Mouse (Mus musculus) heart, embryonic 13.5 days (tissue): ENCODE results near the gene Ugcg. TPM values are rescaled to one million over a fixed set of nuclear protein-coding genes. Genes with fewer than 3 reads are reported as not detected.

ENCODE experiments used
- ATAC-seq: fragments of 200-750 bp; cut with Nextera tagmentation; 2 replicates; pipeline ENCODE4 v1.8.0; 2017; ENCODE audit warnings: moderate TSS enrichment; ENCODE audit not compliant: insufficient number of reproducible peaks, low FRiP score, low TSS enrichment; ENCODE audit errors: extremely low read depth
- H3K27ac ChIP-seq: fragments of 300-500 bp; sonication (generic); replicated peaks from 2 replicates; pipeline ENCODE4 v1.5.1; 2015; ENCODE audit warnings: moderate library complexity, mild to moderate bottlenecking, inconsistent platforms
- H3K27me3 ChIP-seq: fragments of 300-500 bp; sonication (generic); replicated peaks from 2 replicates; pipeline ENCODE4 v1.6.1; 2015; ENCODE audit warnings: mild to moderate bottlenecking, inconsistent platforms
- H3K36me3 ChIP-seq: fragments of 300-500 bp; sonication (generic); 2 replicates; pipeline ENCODE4 v1.6.1; 2015; ENCODE audit warnings: mild to moderate bottlenecking, inconsistent platforms
- H3K4me1 ChIP-seq: fragments of 300-500 bp; sonication (generic); 2 replicates; pipeline ENCODE4 v1.6.1; 2015; ENCODE audit warnings: inconsistent platforms
- H3K4me2 ChIP-seq: fragments of 300-500 bp; sonication (generic); 2 replicates; pipeline ENCODE4 v1.6.1; 2015; ENCODE audit warnings: inconsistent platforms, mild to moderate bottlenecking, moderate library complexity
- H3K4me3 ChIP-seq: fragments of 300-500 bp; sonication (generic); 2 replicates; pipeline ENCODE4 v1.5.1; 2015; ENCODE audit warnings: moderate library complexity, mild to moderate bottlenecking, inconsistent platforms
- H3K9ac ChIP-seq: fragments of 300-500 bp; sonication (generic); 2 replicates; pipeline ENCODE4 v1.6.1; 2015; ENCODE audit warnings: inconsistent platforms, mild to moderate bottlenecking, moderate library complexity
- H3K9me3 ChIP-seq: fragments of 300-500 bp; sonication (generic); 2 replicates; pipeline ENCODE4 v1.6.1; 2016; ENCODE audit warnings: inconsistent platforms
- WGBS: fragments of 180-500 bp; shearing (Covaris S2); methylation state at CpG from one replicate; pipeline ENCODE4 v1.1.7; 2015; ENCODE audit warnings: mixed read lengths; 5-methylcytosine and 5-hydroxymethylcytosine counted together
- polyA plus RNA-seq: library from polyadenylated mRNA; unstranded; fragments of >200 nt; fragmentation: Nextera tagmentation; extraction: Ambion mirVana; gene quantifications from 2 replicates; pipeline ENCODE4 v1.2.1, GENCODE M21; 2015

Ugcg gene
- polyA plus RNA-seq: 6.9 and 7.1 TPM in 2 replicates

DNA sequence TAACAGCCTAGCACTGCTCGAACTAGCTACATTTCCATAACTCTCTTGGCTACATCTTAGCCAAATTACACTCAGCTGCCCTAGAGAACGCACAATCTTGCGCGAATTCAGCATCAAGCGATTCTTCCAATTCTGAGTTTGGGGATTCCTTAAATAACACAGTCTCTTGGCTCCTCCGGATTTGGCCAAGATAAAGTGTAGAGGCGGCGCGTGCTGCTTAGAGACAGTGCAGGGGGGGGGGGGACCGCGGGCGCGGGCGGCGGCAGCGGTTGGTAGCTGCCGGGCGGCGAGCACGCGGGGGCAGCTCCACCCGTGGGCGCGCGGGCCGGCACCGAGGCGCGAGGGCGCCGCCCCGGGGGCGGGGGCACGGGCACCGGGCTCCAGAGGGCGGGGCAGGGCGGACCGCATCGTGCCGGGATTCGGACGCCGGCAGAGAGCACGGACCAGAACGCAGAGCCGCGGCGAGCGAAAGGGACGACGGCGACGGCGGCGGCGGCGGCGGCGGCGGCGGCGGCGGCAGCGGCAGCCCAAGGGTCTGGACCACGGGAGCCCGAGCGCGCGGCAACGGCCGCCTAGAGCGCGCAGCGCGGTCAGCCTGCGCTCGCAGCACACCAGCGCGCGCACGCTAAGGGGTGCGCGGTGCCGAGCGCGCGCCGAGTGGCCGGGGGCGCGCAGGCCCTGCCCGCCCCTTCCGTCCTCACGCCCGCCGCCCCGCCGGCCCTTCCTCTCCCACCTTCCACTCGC is at the start of gene Ugcg:
TSS of gene Ugcg (plus strand) at position 456 of the 744 bp plus-strand sequence.
- under 1% methylated on average over 54 of the region's 99 CpGs for WGBS

DNA sequence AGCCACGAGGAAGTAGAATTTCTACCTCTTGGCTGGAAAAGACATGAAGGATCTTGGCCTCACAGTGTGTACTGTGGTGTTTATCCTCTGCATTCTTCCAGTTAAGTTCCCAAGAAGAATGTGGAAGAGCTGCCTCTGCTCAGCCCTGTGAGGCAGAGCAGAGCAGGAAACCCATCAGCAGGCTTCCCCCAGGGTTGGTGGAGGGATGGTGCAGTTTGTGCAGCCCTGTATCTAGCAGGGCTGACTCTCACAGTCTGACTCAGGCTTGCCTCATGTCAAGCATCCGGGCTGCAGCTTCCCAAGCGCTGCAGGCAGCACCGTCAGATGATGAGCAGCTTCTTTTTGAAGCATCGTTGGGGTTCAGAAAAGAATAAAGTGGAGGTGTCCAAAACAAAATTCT is 40.0 kb upstream of the Ugcg start:
- Histone ChIP-seq H3K27me3 (no peaks in the 10 kb centered on the region), H3K4me3 (no peak overlapping the region), H3K4me1 (no peaks in the 10 kb centered on the region), H3K27ac (peak overlapping the region; percentile 48; the same call in 1 of the 2 replicates), H3K9ac (no peak overlapping the region), H3K36me3 (no peaks in the 10 kb centered on the region), H3K4me2 (no peak overlapping the region), H3K9me3 (no peaks in the 10 kb centered on the region)
- WGBS: 51% methylated on average over 5 of the region's 5 CpGs
- no peak for ATAC-seq

More for the DNA sequence above, at the start of gene Ugcg:
- peak within 1 kb of the TSS; percentile 83 for H3K4me3 ChIP-seq
- peaks cover 24% of the 10 kb centered on the region for H3K4me1 ChIP-seq
- peak; percentile 87 for ATAC-seq
- peak within 1 kb of the TSS; percentile 77 for H3K4me2 ChIP-seq
- no peaks in the 10 kb centered on the region for H3K9me3 ChIP-seq
- peak within 1 kb of the TSS; percentile 99 for H3K9ac ChIP-seq
- H3K27me3 ChIP-seq: no peaks in the 10 kb centered on the region
- H3K27ac ChIP-seq: peak within 1 kb of the TSS; percentile 95
- H3K36me3 ChIP-seq: no peaks in the 10 kb centered on the region

DNA sequence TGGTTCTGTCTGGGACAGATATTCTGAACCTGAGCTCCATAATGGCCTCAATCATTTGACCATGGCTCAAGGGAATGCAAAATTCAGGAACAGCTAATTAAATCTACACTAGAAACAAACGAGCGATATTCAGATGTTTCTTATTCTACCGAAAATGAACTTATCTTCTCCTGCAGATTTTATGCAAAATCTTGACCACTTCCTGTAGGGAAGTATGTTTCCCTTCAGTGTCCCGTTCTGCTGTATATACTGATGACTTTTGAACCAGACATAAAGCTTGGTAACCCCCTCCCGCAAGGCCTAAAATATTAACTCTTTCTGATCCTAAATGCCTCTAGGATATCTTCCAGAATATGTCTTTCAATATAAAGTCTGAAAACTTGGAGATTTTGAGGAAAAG is 38.1 kb upstream of the Ugcg start:
- no peak overlapping the region for H3K27ac ChIP-seq
- no peaks in the 10 kb centered on the region for H3K4me1 ChIP-seq
- H3K36me3 ChIP-seq: no peaks in the 10 kb centered on the region
- H3K9me3 ChIP-seq: no peaks in the 10 kb centered on the region
- ATAC-seq: no peak
- no peak overlapping the region for H3K9ac ChIP-seq
- no peak overlapping the region for H3K4me3 ChIP-seq
- H3K4me2 ChIP-seq: no peak overlapping the region
- WGBS: 56% methylated on average over 5 of the region's 5 CpGs
- H3K27me3 ChIP-seq: no peaks in the 10 kb centered on the region

DNA sequence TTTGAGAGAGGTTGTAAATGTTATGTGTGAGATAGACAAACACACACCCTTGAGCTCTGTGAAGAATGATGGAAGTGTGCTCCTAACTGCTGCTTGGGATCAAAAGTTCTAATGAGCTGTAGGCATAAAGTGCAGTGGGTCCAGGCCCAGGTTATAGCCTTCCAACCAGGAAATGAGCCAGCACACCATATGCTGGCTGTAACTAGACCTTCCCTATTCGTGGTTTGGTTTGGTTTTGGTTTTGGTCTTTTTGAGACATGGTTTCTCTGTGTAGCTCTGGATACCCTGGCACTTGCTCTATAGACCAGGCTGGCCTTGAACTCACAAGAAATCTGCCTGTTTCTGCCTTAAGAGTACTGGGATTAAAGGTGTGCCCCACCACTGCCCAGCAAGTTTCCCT is 37.1 kb upstream of the Ugcg start:
- no peak overlapping the region for H3K9ac ChIP-seq
- no peak overlapping the region for H3K4me3 ChIP-seq
- no peaks in the 10 kb centered on the region for H3K36me3 ChIP-seq
- no peak overlapping the region for H3K27ac ChIP-seq
- WGBS: 76% methylated on average over 1 of the region's 1 CpGs
- H3K4me1 ChIP-seq: peaks cover under 1% of the 10 kb centered on the region
- no peak for ATAC-seq
- no peak overlapping the region for H3K4me2 ChIP-seq
- no peaks in the 10 kb centered on the region for H3K27me3 ChIP-seq
- no peaks in the 10 kb centered on the region for H3K9me3 ChIP-seq

DNA sequence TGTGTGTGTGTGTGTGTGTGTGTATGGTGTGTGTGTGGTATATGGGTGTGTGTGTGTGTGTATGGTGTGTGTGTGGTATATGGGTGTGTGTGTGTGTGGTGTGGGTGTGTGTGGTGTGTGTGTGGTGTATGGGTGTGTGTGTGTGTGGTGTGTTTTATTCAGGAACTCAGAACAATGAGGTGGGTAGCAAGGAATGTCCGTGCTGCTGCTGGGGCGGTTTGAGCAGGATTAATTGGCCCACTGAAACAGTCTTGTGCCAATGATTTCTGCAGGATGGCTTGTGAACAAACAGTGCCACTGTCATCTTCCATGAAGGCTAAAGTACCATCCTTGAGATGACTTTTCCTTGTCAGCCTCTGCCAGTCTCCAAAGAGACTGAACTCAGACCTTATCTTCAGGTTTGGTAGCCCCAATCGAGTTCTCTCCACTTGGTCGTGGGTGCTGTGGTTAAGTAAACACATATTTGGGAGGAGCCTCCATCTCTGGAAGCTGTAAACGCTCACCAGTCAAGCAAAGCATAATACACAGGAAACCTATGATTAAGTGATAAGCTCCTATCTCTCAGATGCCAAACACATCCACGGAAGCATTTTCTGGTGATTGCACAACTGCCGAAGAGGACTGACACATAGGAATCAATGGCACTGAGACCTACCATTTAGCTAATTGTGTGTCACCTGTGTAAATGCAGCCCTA is 32.0 kb upstream of the Ugcg start:
- no peak overlapping the region for H3K27ac ChIP-seq
- H3K4me3 ChIP-seq: no peak overlapping the region
- no peak for ATAC-seq
- H3K27me3 ChIP-seq: no peaks in the 10 kb centered on the region
- H3K36me3 ChIP-seq: no peaks in the 10 kb centered on the region
- H3K4me2 ChIP-seq: no peak overlapping the region
- H3K4me1 ChIP-seq: peaks cover 34% of the 10 kb centered on the region
- no peak overlapping the region for H3K9ac ChIP-seq
- WGBS: 36% methylated on average over 7 of the region's 7 CpGs
- H3K9me3 ChIP-seq: no peaks in the 10 kb centered on the region

DNA sequence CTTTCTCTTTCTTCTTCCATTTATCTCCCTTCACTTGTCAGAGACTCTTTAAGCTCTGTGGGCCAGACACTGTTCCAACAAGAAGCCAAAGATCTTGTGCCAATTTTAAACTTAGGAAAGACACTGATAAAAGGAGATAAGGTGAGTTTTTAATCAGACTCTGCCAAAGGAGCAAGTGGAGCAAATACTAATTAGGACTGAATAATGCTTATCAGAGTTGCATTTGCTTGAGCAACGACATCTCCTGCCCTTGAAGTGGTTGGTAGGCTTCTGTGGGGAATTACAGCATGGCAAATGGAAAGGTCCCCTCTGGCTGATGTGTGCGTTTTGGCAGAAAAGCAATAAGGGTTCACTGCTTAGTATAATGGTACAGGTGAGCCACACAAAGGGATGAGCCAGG is 31.4 kb upstream of the Ugcg start:
- no peaks in the 10 kb centered on the region for H3K27me3 ChIP-seq
- H3K9ac ChIP-seq: no peak overlapping the region
- peaks cover 34% of the 10 kb centered on the region for H3K4me1 ChIP-seq
- no peak for ATAC-seq
- H3K27ac ChIP-seq: no peak overlapping the region
- 39% methylated on average over 2 of the region's 2 CpGs for WGBS
- H3K4me3 ChIP-seq: no peak overlapping the region
- H3K9me3 ChIP-seq: no peaks in the 10 kb centered on the region
- H3K4me2 ChIP-seq: no peak overlapping the region
- no peaks in the 10 kb centered on the region for H3K36me3 ChIP-seq

DNA sequence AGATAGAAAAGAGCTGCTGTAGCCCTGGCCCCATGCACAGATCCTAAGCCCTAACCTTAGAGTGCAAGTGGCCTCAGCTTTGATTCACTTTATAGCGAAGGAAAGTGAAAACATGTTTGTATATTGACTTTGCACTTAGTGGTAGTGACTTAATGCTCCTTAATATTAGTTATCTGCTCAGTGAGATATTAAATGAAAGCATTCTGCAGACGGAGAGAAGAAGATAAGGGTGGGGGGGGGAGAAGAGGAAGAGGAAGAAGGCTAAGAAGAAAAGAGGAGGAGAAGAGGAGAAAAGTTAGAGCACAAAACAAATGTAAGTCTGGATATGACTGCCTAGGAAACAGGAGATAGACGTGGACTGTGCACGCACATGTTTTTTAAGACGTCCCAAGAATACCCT is 28.8 kb upstream of the Ugcg start:
- Histone ChIP-seq H3K4me3 (no peak overlapping the region), H3K36me3 (no peaks in the 10 kb centered on the region), H3K9me3 (no peaks in the 10 kb centered on the region), H3K4me1 (peaks cover 34% of the 10 kb centered on the region), H3K27ac (no peak overlapping the region), H3K27me3 (no peaks in the 10 kb centered on the region), H3K9ac (no peak overlapping the region), H3K4me2 (no peak overlapping the region)
- ATAC-seq: no peak
- WGBS: 78% methylated on average over 5 of the region's 5 CpGs

DNA sequence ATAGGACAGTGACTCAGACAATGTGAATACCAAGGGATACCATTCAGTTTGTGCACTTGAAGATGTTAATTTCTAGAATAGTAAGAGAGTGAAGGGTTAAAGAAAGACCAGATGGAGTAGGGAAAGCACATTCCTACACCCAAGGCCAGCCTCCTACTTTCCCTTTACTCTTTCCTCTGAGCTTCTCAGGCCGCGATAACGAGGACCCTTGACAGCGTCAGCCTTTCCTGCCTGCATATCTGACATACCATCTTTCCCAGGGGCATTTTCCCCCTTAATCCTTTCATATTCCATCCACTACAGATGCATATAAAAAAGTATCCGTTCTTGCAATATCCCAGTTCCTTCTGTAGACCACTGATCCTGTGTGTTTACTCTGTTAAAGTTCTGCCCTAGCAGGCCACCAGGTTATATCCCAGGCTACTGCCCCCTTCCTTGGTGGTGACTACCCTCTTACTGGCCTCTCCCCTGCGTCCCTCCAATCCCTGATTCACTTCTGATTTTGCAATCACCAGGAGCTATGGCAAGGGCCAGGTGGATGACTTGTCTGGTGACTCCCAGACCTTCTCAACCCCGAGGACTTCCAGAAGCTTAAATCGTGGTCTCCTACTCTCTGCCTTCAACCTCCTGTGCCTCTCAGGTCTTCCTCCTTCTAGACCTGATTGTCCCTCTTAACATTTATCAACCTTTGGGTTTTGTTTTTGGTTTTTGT is 27.9 kb upstream of the Ugcg start:
- no peak overlapping the region for H3K4me3 ChIP-seq
- 35% methylated on average over 8 of the region's 8 CpGs for WGBS
- H3K9ac ChIP-seq: no peak overlapping the region
- no peaks in the 10 kb centered on the region for H3K27me3 ChIP-seq
- no peak for ATAC-seq
- H3K27ac ChIP-seq: no peak overlapping the region
- no peaks in the 10 kb centered on the region for H3K9me3 ChIP-seq
- no peaks in the 10 kb centered on the region for H3K36me3 ChIP-seq
- H3K4me1 ChIP-seq: peaks cover 34% of the 10 kb centered on the region
- H3K4me2 ChIP-seq: no peak overlapping the region

DNA sequence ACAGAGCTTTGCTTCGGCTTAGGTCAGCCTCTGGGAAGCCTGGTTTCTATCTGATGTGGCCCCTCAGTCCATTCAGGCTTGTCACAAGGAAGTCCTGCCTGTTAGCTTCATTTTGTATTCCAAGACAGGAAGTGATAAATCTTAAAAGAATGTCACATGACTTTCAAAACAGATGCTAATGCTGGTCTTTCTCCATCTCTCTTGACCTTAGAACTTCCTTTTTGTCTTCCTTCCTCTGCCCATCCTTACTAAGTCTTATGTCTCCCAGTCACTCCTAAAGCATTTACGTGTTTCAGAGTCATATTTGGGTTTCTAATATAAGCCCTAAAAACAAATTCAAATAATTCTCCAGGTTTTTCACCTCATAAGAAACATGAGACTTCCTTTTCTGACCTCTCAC is 25.0 kb upstream of the Ugcg start:
- Histone ChIP-seq H3K4me2 (no peak overlapping the region), H3K36me3 (no peaks in the 10 kb centered on the region), H3K4me1 (peaks cover 14% of the 10 kb centered on the region), H3K9me3 (no peaks in the 10 kb centered on the region), H3K27ac (no peak overlapping the region), H3K4me3 (no peak overlapping the region), H3K9ac (no peak overlapping the region), H3K27me3 (no peaks in the 10 kb centered on the region)
- no peak for ATAC-seq
- WGBS: 50% methylated on average over 2 of the region's 2 CpGs

DNA sequence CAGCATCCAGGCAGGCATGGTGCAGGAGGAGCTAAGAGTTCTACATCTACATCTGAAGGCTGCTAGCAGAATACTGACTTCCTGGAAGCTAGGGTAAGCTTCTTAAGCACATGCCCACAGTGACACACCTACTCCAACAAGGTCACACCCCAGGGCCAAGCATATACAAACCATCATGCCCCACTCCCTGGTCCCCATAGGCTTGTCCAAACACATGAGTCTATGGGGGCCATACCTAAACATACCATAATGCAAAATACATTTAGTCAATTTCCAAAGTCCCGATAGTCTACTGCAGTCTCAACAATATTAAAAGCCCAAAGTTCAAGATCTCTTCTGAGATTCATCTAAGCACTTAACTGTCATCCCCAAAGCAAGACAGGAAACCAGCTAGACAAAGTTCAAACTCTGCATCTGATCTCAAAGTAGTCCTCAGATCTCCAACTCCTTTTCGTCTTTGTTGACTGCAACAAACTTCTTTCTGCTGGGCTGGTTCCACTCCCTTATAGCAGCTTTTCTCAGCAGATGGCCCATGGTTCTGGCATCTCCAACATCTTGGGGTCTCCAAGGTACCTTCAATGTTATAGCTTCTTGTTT is 21.7 kb upstream of the Ugcg start:
- Histone ChIP-seq H3K36me3 (no peaks in the 10 kb centered on the region), H3K4me1 (no peaks in the 10 kb centered on the region), H3K4me3 (no peak overlapping the region), H3K9ac (no peak overlapping the region), H3K27me3 (no peaks in the 10 kb centered on the region), H3K9me3 (no peaks in the 10 kb centered on the region), H3K27ac (no peak overlapping the region), H3K4me2 (no peak overlapping the region)
- no peak for ATAC-seq
- WGBS: 82% methylated on average over 2 of the region's 2 CpGs

DNA sequence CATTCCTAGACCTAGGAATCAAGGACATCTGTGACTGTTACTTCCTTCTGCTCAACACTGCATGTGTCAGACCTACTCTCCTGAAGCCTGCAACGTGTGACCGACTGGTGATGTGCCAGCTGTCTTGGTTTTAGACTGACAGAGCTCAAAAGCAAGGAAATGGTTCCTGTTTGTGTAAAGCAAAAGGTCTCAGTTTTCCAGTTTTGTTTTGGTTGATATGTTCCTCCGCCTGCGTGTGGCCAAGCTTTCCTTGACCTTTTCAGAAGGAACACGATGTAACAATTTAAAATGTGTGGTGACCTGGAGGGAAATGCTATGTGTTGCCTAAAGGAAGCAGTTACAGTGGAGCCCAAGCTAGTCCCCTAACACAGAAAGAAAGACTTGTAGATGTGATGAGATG is 19.1 kb upstream of the Ugcg start:
- no peak for ATAC-seq
- H3K9me3 ChIP-seq: no peaks in the 10 kb centered on the region
- no peak overlapping the region for H3K9ac ChIP-seq
- peaks cover 12% of the 10 kb centered on the region for H3K4me1 ChIP-seq
- WGBS: 59% methylated on average over 5 of the region's 5 CpGs
- no peaks in the 10 kb centered on the region for H3K36me3 ChIP-seq
- H3K4me2 ChIP-seq: no peak overlapping the region
- no peak overlapping the region for H3K27ac ChIP-seq
- H3K4me3 ChIP-seq: no peak overlapping the region
- H3K27me3 ChIP-seq: no peaks in the 10 kb centered on the region
